Mouse (Mus musculus) bone marrow, adult 2 months (tissue): ENCODE results near the gene Tenm4.

Source experiments
- CTCF ChIP-seq: fragments of 200-500 bp; IDR thresholded peaks from 2 replicates; pipeline ENCODE4 v1.5.1; 2011; ENCODE audit warnings: low read length, control low read depth; ENCODE audit not compliant: control insufficient read depth, insufficient read depth
- POLR2A ChIP-seq: fragments of 200-500 bp; IDR thresholded peaks from 2 replicates; pipeline ENCODE4 v1.6.1; 2011; ENCODE audit warnings: low read depth, mild to moderate bottlenecking, control low read depth, low read length, borderline replicate concordance; ENCODE audit not compliant: control insufficient read depth

GRCm38 (mm10) chr7:96588567-96588966 lies 417.5 kb downstream of the Tenm4 start:
- no peak for TF ChIP-seq CTCF
- no peak for TF ChIP-seq POLR2A
